Mouse (Mus musculus) cerebellum, adult 2 months (tissue): Measurements from ENCODE around the gene Rps25. TPM values are rescaled to one million over a fixed set of nuclear protein-coding genes. Genes with fewer than 3 reads are reported as not detected.
A peak's percentile ranks its signal among the peaks of the same experiment; 100 is the strongest.

ENCODE experiments used
- DNase-seq, 2 experiments: peaks; one replicate each; pipeline ENCODE4 v3.0.0; 2021
- H3K27ac ChIP-seq: fragments of 200-500 bp; 2 replicates; pipeline ENCODE4 v1.5.1; 2012; ENCODE audit warnings: low read length, control low read depth, inconsistent platforms; ENCODE audit not compliant: insufficient read depth
- H3K27me3 ChIP-seq: fragments of 200-500 bp; 2 replicates; pipeline ENCODE4 v1.6.1; 2012; ENCODE audit warnings: inconsistent platforms, mild to moderate bottlenecking, low read length, moderate library complexity; ENCODE audit not compliant: control insufficient read depth, insufficient read depth
- H3K4me1 ChIP-seq: fragments of 200-500 bp; 2 replicates; pipeline ENCODE4 v1.6.1; 2011; ENCODE audit warnings: low read length; ENCODE audit not compliant: control insufficient read depth, insufficient read depth
- H3K4me3 ChIP-seq: fragments of 200-500 bp; replicated peaks from 2 replicates; pipeline ENCODE3; 2011; ENCODE audit warnings: mild to moderate bottlenecking, low read depth, low read length, control low read depth; ENCODE audit not compliant: insufficient read depth
- CTCF ChIP-seq: fragments of 200-500 bp; IDR thresholded peaks from 2 replicates; pipeline ENCODE4 v1.5.1; 2011; ENCODE audit warnings: low read depth, mild to moderate bottlenecking, control low read depth, low read length, moderate library complexity, borderline replicate concordance; ENCODE audit not compliant: insufficient read depth
- POLR2A ChIP-seq: fragments of 200-500 bp; IDR thresholded peaks from 2 replicates; pipeline ENCODE4 v1.6.1; 2011; ENCODE audit warnings: low read length, control low read depth, borderline replicate concordance; ENCODE audit not compliant: insufficient read depth
- WGBS: fragments of 180-500 bp; shearing (Covaris S2); methylation state at CpG from one replicate; pipeline ENCODE4 v1.1.7; 2018; 5-methylcytosine and 5-hydroxymethylcytosine counted together
- polyA plus RNA-seq: library from polyadenylated mRNA; depleted of rRNA; stranded (reverse); fragments of >200 nt; gene quantifications from 2 replicates; pipeline ENCODE4 v1.2.3, GENCODE M21; 2012; rRNA removed

The Rps25 gene
- polyA plus RNA-seq, 1 experiment = 456 TPM

GRCm38 (mm10) chr9:44454891-44455220 is 47.9 kb downstream of the Rps25 start, which contains the start of gene Upk2:
TSS of gene Upk2 (minus strand) at chr9:44454976.
- 47% methylated on average over 4 of the region's 4 CpGs for WGBS
- no peaks in the 10 kb centered on the region for H3K27me3 ChIP-seq
- no peak for DNase-seq
- H3K27ac ChIP-seq = no peak within 1 kb of the TSS
- peak; percentile 23; the same call in 1 of the 2 replicates for TF ChIP-seq CTCF
- TF ChIP-seq POLR2A = no peak
- no peak within 1 kb of the TSS for H3K4me3 ChIP-seq
- no peaks in the 10 kb centered on the region for H3K4me1 ChIP-seq

DNA sequence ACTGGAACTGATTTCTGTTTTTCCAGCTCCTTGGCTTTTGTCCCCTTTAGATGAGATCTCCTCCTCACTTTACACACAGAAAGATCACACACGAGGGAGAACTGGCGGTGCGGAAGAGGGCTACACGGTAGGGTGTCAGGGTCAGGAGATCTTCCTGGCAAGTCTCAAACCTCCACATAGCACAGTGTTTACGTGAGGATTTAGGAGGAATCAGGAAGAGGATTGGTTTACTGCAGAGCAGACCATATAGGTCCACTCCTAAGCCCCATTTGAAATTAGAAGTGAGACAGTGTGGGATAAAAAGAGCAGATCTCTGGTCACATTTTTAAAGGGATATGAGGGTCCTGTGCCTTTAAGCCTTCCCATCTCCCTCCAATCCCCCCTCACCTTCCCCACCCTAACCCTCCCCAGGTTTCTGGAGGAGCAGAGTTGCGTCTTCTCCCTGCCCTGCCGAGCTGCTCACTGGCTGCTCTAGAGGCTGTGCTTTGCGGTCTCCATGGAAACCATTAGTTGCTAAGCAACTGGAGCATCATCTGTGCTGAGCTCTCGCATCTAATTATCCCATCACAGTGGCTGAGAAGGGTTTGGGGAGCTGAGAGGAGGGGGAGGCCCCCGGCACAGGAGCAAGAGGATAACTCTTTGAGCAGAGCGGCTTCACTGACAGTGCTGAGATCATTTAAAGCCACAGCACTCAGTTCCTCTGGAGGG is 50.2 kb downstream of the Rps25 start:
- WGBS = 12% methylated on average over 11 of the region's 11 CpGs
- Histone ChIP-seq H3K4me3 (no peak overlapping the region), H3K4me1 (no peaks in the 10 kb centered on the region), H3K27me3 (no peaks in the 10 kb centered on the region), H3K27ac (no peak overlapping the region)
- peak; percentile 40 to 71 for DNase-seq
- TF ChIP-seq CTCF (no peak), POLR2A (no peak)

Other genes with a start within 250 kb of the Rps25 start
- 14.5 and 15.3 TPM in 2 replicates for gene Cbl, start 173.1 kb upstream of the Rps25 start, polyA plus RNA-seq
- 3.7 and 7.0 TPM in 2 replicates for gene Ccdc153, start 166.5 kb upstream of the Rps25 start, polyA plus RNA-seq
- 0.08 and 0.19 TPM in 2 replicates for gene Pdzd3, start 155.7 kb upstream of the Rps25 start, polyA plus RNA-seq
- 7.9 and 9.9 TPM in 2 replicates for gene Nlrx1, start 138.5 kb upstream of the Rps25 start, polyA plus RNA-seq
- gene Abcg4, start 118.5 kb upstream of the Rps25 start, polyA plus RNA-seq = 105 and 120 TPM in 2 replicates
- 35.8 and 36.0 TPM in 2 replicates for gene Hinfp, start 101.5 kb upstream of the Rps25 start, polyA plus RNA-seq
- gene C2cd2l, start 86.9 kb upstream of the Rps25 start, polyA plus RNA-seq = 112 and 113 TPM in 2 replicates
- 23.5 and 23.6 TPM in 2 replicates for gene Dpagt1, start 81.1 kb upstream of the Rps25 start, polyA plus RNA-seq
- 63.1 and 63.5 TPM in 2 replicates for gene H2afx, start 72.4 kb upstream of the Rps25 start, polyA plus RNA-seq
- gene Hmbs, start 62.9 kb upstream of the Rps25 start, polyA plus RNA-seq = 32.2 and 35.4 TPM in 2 replicates
- gene Vps11, start 45.5 kb upstream of the Rps25 start, polyA plus RNA-seq = 58.4 and 60.9 TPM in 2 replicates
- 53.2 and 55.0 TPM in 2 replicates for gene Hyou1, start 27.6 kb upstream of the Rps25 start, polyA plus RNA-seq
- 49.8 and 52.2 TPM in 2 replicates for gene Slc37a4, start 10.3 kb upstream of the Rps25 start, polyA plus RNA-seq
- gene Trappc4, start 461 bp downstream of the Rps25 start, polyA plus RNA-seq = 97.9 and 103 TPM in 2 replicates
- 50.1 and 53.2 TPM in 2 replicates for gene Ccdc84, start 11.4 kb downstream of the Rps25 start, polyA plus RNA-seq
- gene Foxr1, start 34.0 kb downstream of the Rps25 start, polyA plus RNA-seq = not detected in 2 replicates
- gene Upk2, start 47.8 kb downstream of the Rps25 start, polyA plus RNA-seq = 0.13 TPM in 1 of 2 replicates, not detected in the other
- 22.0 and 22.3 TPM in 2 replicates for gene Bcl9l, start 75.7 kb downstream of the Rps25 start, polyA plus RNA-seq
- 0.08 and 0.20 TPM in 2 replicates for gene Cxcr5, start 154.7 kb downstream of the Rps25 start, polyA plus RNA-seq
- gene Ddx6, start 197.8 kb downstream of the Rps25 start, polyA plus RNA-seq = 41.8 TPM in 2 replicates